Mouse (Mus musculus) adrenal gland, postnatal 25 days (tissue): ENCODE results near the gene Atp13a5. TPM values are rescaled to one million over a fixed set of nuclear protein-coding genes. Genes with fewer than 3 reads are reported as not detected.

Experiments
- DNase-seq: peaks from one replicate; pipeline ENCODE4 v3.0.0; 2021; ENCODE audit warnings: mixed read lengths
- total RNA-seq: library from RNA; stranded (reverse); gene quantifications from 2 replicates; pipeline ENCODE4 v1.2.3, GENCODE M21; 2021

Atp13a5 gene
- total RNA-seq, 1 experiment from 2014 or later, result not detected

DNA sequence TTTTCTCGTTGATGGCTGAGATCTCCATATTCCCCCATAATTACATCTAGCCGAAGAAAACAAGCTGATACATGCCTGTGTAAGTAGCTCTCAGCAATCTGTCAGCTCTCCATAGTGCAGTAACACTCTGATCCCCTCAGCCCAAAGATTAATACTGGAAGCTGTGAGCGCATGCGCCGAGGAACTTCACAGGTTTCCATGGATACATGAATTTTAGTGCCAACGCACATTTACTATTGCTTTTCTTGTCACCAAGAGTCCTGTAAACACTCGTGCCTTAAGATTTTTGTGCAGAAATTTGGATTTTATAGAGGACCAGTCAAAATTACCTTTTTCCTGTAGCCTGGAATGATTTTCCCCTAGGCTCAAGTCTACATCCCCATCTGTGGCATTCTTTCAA lies 173.7 kb downstream of the Atp13a5 start:
- no peak for DNase-seq

DNA sequence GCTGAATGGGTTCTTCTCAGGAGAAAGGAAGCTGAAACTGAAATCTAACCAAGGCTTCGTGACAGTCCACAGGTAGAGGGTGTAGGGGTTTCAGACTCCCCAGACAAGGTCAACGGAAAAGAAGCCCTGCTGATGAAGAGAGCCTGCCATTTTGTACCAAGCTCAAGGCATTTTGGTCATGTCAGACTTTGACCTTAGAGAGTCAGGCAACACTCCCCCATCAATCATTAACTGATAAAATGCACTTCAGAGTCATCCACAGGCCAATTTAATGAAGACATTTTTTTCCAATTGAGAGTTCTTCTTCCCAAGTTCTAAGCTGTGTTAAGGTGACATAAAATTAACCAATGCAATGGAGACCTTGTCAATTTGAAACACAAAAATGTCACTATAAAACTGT lies 177.4 kb downstream of the Atp13a5 start:
- DNase-seq, result no peak

DNA sequence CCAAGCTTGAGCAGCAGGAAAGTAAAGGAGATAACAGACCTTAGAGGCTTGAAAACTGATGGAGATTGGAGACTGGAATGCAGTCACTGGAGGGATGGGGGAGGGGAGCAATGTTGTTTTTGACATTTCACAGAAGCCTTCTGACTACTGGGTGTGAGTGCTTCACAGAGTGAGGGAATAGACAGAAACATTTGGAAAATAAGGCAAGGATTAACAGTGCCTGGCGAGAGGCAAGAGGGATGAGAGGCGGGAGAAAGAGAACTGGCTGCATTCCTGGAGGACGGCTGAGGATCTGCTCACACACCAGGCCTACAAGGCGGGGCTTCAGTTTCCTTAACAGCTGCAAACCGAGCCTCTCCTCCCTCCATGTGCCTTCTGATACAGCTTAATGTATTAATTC lies 180.1 kb downstream of the Atp13a5 start:
- no peak for DNase-seq

DNA sequence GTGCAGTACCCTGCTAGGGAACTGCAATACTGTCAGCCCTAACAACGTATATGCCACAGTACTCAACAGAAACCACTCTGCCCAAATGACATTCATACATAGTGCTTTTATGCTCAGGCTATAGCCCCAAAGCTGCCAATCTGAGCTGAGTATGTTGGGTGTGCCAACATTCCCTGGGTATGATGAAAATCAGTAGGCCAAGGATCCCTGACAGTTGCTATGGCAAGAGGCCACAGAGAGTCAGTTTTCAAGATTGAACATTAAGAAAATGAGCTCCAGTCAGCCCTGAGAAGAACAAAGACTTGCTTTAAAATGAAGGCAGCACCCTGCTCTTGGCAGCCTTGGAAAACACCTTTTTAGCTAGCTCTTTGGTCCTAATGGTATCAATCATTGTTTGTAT lies 183.4 kb downstream of the Atp13a5 start:
- no peak for DNase-seq

DNA sequence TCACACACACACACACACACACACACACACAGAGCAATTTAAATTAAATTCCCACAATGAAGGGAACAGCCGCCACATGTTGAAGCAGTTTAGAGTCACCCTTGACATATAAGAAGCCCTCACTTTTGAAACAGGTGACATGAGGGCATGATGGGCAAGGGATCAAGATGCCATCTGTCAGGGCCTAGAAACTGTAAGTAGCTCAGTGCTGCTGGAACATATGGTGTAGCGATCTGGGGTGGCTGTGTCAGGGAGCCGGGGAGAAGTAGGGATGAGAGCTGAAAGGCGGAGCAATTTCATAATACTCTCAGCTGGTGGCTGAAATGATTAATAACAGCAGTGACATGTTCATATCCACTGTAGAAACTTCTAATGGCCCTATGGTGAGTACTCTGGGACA lies 184.6 kb downstream of the Atp13a5 start:
- no peak for DNase-seq

DNA sequence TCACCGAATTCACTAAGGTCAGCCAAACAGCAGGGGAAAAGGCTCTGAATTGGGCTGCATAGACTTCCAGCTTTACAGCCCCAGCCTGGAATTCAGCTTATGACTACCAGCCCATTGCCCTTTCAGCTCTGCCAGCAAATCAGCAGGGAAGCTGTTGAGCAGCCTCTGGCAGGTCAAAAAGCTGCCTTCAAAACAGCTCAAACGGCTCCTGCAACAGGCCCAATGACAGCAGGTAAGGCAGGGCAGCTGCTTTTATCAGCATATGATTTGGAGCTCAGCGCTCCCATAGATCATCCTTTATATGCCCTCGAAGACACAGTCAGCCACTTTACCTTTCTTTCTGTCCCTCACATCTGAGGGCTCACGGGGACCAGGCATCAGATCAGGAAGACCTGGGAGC lies 185.6 kb downstream of the Atp13a5 start:
- no peak for DNase-seq

Other genes with a start within 250 kb of the Atp13a5 start
- gene Hrasls, start 169.0 kb downstream of the Atp13a5 start, total RNA-seq, result 4.3 and 6.8 TPM in 2 replicates
- gene Atp13a4, start 166.1 kb upstream of the Atp13a5 start, total RNA-seq, result not detected in 2 replicates
- 85.9 and 87.9 TPM in 2 replicates for gene Opa1, start 200.6 kb upstream of the Atp13a5 start, total RNA-seq